Mouse (Mus musculus): ENCODE data around the gene Sars. TPM values are rescaled to one million over a fixed set of nuclear protein-coding genes. Genes with fewer than 3 reads are reported as not detected.

The Sars gene
- 6.2 TPM for polyA plus RNA-seq (2014; fragmentation: Illumina TruSeq; extraction: RNeasy Lipid Tissue Mini Kit (QIAGEN cat#74804); ENCODE audit: low read depth, low replicate concordance)

DNA sequence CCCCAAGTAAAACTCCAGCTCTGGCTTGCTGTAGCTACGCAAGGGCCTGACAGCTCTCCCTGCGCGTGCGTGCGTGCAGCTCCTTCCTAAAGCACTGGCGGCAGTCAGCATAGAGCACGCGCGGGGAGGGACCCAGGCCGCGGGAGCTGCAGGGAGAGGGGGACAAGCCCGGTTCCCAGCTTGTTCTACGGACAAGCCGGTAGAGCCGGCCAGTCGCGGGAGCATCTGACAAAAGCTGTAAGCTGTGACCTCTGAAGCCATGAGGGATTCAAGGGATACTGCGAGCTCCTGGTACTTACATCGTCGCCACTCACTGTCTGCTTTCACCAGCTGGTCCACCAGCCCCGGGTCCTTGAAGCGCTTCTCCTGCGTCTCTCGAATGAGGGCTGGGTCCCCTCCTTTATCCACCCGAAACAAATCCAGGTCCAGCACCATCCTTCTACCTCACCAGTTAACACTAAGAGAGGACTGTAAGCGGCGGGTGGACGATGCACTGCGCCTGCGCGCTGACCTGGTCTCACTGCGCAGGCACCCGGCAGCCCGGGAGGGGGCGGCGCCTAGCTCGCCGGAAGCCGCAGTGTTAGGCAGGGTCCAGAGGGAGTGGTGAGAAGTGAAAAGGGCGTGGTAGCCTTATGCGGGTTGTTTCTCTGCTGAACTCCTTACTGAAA lies at the start of gene Sars:
Gene Sars (minus strand): TSS at position 512 of the 668 bp plus-strand sequence.

DNA sequence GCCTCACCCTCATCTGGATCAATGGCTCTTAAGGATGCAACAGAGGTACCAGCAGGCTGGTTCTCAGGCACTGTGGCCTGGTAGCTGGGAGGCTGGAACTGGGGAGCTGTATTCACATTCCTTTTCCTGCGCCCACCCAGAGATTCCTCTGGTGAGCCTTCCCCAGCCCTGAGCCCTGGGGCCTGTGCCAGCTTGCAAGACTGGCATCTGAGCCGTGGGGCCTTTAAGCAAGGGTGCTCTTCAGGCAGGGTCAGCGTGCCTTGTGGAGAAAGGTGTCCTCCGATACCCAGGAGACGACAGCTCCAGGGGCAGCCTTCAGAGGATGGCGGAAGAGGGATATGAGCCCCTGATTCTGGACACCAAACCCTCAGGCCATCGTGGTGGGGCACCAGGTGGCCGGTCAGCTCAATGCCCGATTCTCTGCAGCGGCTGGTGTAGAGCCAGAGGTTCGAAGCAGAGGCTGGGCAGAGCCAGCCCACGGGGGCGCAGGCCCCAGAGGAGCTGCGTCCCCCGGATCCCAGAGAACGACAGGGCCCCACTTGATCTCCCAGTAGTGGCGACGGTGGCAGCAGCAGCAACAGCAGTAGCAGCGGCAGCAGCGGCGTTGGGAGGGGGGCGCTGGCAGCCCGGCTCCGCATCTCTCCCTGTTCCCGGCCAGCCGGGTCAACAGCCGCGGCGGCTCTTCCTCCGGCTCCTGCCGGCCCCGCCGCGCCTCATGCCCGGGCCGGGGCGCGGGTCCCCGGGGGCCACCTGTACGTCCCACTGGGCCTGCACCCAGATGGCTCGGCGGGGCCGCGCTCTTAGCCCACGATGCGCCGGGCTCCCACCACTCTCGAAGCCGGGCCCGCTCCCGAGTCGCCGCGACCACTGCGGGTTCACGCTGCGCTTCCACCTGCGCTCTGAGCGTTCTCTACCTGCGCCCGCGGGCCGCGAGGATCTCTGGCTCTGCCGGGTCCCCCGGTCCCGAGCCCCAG lies 29.9 kb downstream of the Sars start, which contains the start of gene Celsr2:
Gene Celsr2 (minus strand): TSS at position 696 of the 974 bp plus-strand sequence.

DNA sequence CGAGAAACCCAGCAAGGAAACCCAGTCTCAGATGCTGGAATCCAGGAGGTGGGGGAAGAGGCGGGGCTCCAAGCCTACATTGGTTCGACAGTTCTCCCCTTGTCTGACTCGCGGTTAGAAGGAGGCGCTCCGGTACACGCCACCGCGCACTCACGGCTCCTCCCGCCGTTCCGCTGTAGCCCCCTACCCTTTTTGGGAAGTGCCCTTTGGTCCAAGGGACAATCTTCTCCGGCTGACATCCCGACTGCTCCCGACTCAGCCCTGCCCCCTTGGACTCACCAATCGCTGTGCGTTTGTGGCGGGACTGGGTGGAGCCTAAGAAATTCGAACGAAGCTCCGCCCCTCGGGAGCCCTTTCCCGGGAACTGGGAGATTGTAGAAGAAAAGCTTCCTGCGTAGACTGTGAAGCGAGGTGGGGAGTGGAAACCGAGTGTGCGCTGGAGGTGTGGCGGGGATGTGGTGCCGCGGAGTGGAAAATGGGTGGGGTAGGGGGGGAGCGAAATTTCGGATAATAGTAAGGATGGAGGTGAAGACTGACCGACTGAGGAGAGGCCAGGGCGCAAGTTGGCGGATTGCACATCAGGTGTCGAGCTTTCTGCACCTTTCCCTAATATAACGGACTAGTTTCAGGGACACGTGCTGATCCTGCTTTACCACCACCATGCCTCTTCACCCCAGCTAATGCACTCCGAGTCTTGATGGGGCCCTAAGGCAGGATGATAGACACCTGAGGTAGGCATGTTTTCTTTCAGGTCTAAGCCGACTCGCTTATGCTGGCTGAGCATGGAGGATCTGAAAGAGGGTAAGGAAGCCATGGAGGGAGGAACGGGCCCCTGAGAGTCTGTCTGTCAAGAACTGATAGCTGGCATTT lies 61.3 kb downstream of the Sars start, which contains the start of gene Psrc1:
Gene Psrc1 (plus strand): TSS at position 355 of the 870 bp plus-strand sequence.

Other genes starting within 250 kb of the Sars start
- gene Cyb561d1, start 244.0 kb downstream of the Sars start, polyA plus RNA-seq (2014; fragmentation: Illumina TruSeq; extraction: RNeasy Lipid Tissue Mini Kit (QIAGEN cat#74804); ENCODE audit: low read depth, low replicate concordance) = 1.4 TPM
- gene Atxn7l2, start 234.3 kb downstream of the Sars start, polyA plus RNA-seq (2014; fragmentation: Illumina TruSeq; extraction: RNeasy Lipid Tissue Mini Kit (QIAGEN cat#74804); ENCODE audit: low read depth, low replicate concordance) = 0.85 TPM
- 0.17 TPM for gene Sypl2, start 218.6 kb downstream of the Sars start, polyA plus RNA-seq (2014; fragmentation: Illumina TruSeq; extraction: RNeasy Lipid Tissue Mini Kit (QIAGEN cat#74804); ENCODE audit: low read depth, low replicate concordance)
- gene Psma5, start 188.3 kb downstream of the Sars start, polyA plus RNA-seq (2014; fragmentation: Illumina TruSeq; extraction: RNeasy Lipid Tissue Mini Kit (QIAGEN cat#74804); ENCODE audit: low read depth, low replicate concordance) = 65.6 TPM
- gene Sort1, start 161.1 kb downstream of the Sars start, polyA plus RNA-seq (2014; fragmentation: Illumina TruSeq; extraction: RNeasy Lipid Tissue Mini Kit (QIAGEN cat#74804); ENCODE audit: low read depth, low replicate concordance) = 38.3 TPM
- not detected for gene Mybphl, start 80.3 kb downstream of the Sars start, polyA plus RNA-seq (2014; fragmentation: Illumina TruSeq; extraction: RNeasy Lipid Tissue Mini Kit (QIAGEN cat#74804); ENCODE audit: low read depth, low replicate concordance)
- gene Psrc1, start 61.4 kb downstream of the Sars start, polyA plus RNA-seq (2014; fragmentation: Illumina TruSeq; extraction: RNeasy Lipid Tissue Mini Kit (QIAGEN cat#74804); ENCODE audit: low read depth, low replicate concordance) = not detected
- 0.48 TPM for gene Celsr2, start 29.7 kb downstream of the Sars start, polyA plus RNA-seq (2014; fragmentation: Illumina TruSeq; extraction: RNeasy Lipid Tissue Mini Kit (QIAGEN cat#74804); ENCODE audit: low read depth, low replicate concordance)
- 359 TPM for gene 1700013F07Rik, start 88.9 kb upstream of the Sars start, polyA plus RNA-seq (2014; fragmentation: Illumina TruSeq; extraction: RNeasy Lipid Tissue Mini Kit (QIAGEN cat#74804); ENCODE audit: low read depth, low replicate concordance)
- gene 5330417C22Rik, start 91.3 kb upstream of the Sars start, polyA plus RNA-seq (2014; fragmentation: Illumina TruSeq; extraction: RNeasy Lipid Tissue Mini Kit (QIAGEN cat#74804); ENCODE audit: low read depth, low replicate concordance) = 43.2 TPM
- 26.8 TPM for gene Tmem167b, start 117.3 kb upstream of the Sars start, polyA plus RNA-seq (2014; fragmentation: Illumina TruSeq; extraction: RNeasy Lipid Tissue Mini Kit (QIAGEN cat#74804); ENCODE audit: low read depth, low replicate concordance)
- 89.3 TPM for gene Taf13, start 126.5 kb upstream of the Sars start, polyA plus RNA-seq (2014; fragmentation: Illumina TruSeq; extraction: RNeasy Lipid Tissue Mini Kit (QIAGEN cat#74804); ENCODE audit: low read depth, low replicate concordance)
- gene Wdr47, start 146.1 kb upstream of the Sars start, polyA plus RNA-seq (2014; fragmentation: Illumina TruSeq; extraction: RNeasy Lipid Tissue Mini Kit (QIAGEN cat#74804); ENCODE audit: low read depth, low replicate concordance) = 69.3 TPM
- gene Clcc1, start 208.7 kb upstream of the Sars start, polyA plus RNA-seq (2014; fragmentation: Illumina TruSeq; extraction: RNeasy Lipid Tissue Mini Kit (QIAGEN cat#74804); ENCODE audit: low read depth, low replicate concordance) = 20.2 TPM